8 mouse cellular contexts compared by ENCODE assay signal in genomic region chr1:139454340-139455225, GRCm38 (mm10). TPM values are rescaled to one million over a fixed set of nuclear protein-coding genes. Genes with fewer than 3 reads are reported as not detected.
DNase-seq lines count a peak whose midpoint lies in the region; ATAC-seq lines count a peak whose summit lies in the region.

TSS of gene Aspm (plus strand) at chr1:139454772.

- peak within 1 kb of the TSS; percentile 32 for H3K9ac ChIP-seq in hindbrain, embryonic 15.5 days

- H3K36me3 ChIP-seq in hindbrain, embryonic 15.5 days: no peaks in the 10 kb centered on the region

- H3K4me2 ChIP-seq in hindbrain, embryonic 15.5 days: peak within 1 kb of the TSS; percentile 98

- peak; percentile 99 for ATAC-seq in hindbrain, embryonic 15.5 days (ENCODE audit: low FRiP score, low read depth)

- peak; percentile 92 for DNase-seq in T-cell, adult 2 months (ENCODE audit: low spot score)
- DNase-seq in cerebellum, postnatal 36 days: peak; percentile 83 to 85
- DNase-seq in frontal cortex, postnatal 36 days (ENCODE audit: low spot score in 2 of 2): peak; percentile 84 to 85
- DNase-seq in left cerebral cortex, adult 11 months (ENCODE audit: low spot score): peak; percentile 78
- peak; percentile 93 for DNase-seq in lung, postnatal 4 days
- DNase-seq in retina, postnatal 7 days (ENCODE audit: low read depth, low spot score): peak; percentile 81
- peak; percentile 63 for DNase-seq in urinary bladder, adult 2 months (ENCODE audit: low spot score)

- H3K27me3 ChIP-seq in hindbrain, embryonic 15.5 days: no peaks in the 10 kb centered on the region

- H3K4me1 ChIP-seq in hindbrain, embryonic 15.5 days (replicated peaks): peaks cover 14% of the 10 kb centered on the region

- H3K27ac ChIP-seq in hindbrain, embryonic 15.5 days (replicated peaks): no peak within 1 kb of the TSS

- no peaks in the 10 kb centered on the region for H3K9me3 ChIP-seq in hindbrain, embryonic 15.5 days

- H3K4me3 ChIP-seq in hindbrain, embryonic 15.5 days: peak within 1 kb of the TSS; percentile 71

- WGBS in hindbrain, embryonic 15.5 days: under 1% methylated on average over 63 of the region's 65 CpGs

RNA-seq across cellular contexts. Expression of gene Aspm, which starts in this region (rescaled TPM):
- polyA plus RNA-seq in hindbrain, embryonic 15.5 days (2015; fragmentation: Nextera tagmentation; extraction: Ambion mirVana): 3.1 and 4.4 TPM in 2 replicates
- polyA plus RNA-seq in urinary bladder, adult 2 months (2012; rRNA removed): 0.40 and 0.46 TPM in 2 replicates

Comparison
In these comparisons a context has a peak if more than half of its experiments do, and no peak if none do; other contexts are left out.
1. Peak in DNase-seq in urinary bladder, adult 2 months; RNA of the gene not detected or under 1 TPM.